Mouse (Mus musculus) liver, postnatal 0 days (tissue): Measurements from ENCODE around the gene Zfp326. TPM values are rescaled to one million over a fixed set of nuclear protein-coding genes. Genes with fewer than 3 reads are reported as not detected.

Experiments
- ATAC-seq: fragments of 200-750 bp; cut with Nextera tagmentation; 2 replicates; pipeline ENCODE4 v1.8.0; 2017; ENCODE audit warnings: mild to moderate bottlenecking, moderate library complexity
- DNase-seq: peaks from one replicate; pipeline ENCODE4 v3.0.0-alpha.2; 2016
- H3K27ac ChIP-seq: fragments of 300-500 bp; sonication (generic); 2 replicates; pipeline ENCODE4 v1.5.1; 2014; ENCODE audit warnings: antibody characterized with exemption, moderate library complexity, mild to moderate bottlenecking, low read depth
- H3K27me3 ChIP-seq: fragments of 300-500 bp; sonication (generic); 2 replicates; pipeline ENCODE4 v1.6.1; 2014; ENCODE audit warnings: low read length, control low read depth, mixed read lengths; ENCODE audit not compliant: insufficient read depth
- H3K36me3 ChIP-seq: fragments of 300-500 bp; sonication (generic); replicated peaks from 2 replicates; pipeline ENCODE4 v1.6.1; 2014; ENCODE audit warnings: mild to moderate bottlenecking, control low read depth, low read length, moderate library complexity, mixed read lengths; ENCODE audit not compliant: insufficient read depth
- H3K4me1 ChIP-seq: fragments of 300-500 bp; sonication (generic); 2 replicates; pipeline ENCODE4 v1.6.1; 2014; ENCODE audit warnings: antibody characterized with exemption, mild to moderate bottlenecking, control low read depth; ENCODE audit not compliant: insufficient read depth
- H3K4me2 ChIP-seq: fragments of 300-500 bp; sonication (generic); 2 replicates; pipeline ENCODE4 v1.6.1; 2014; ENCODE audit warnings: low read depth, mild to moderate bottlenecking, low read length, moderate library complexity, mixed read lengths
- H3K4me3 ChIP-seq: fragments of 300-500 bp; sonication (generic); 2 replicates; pipeline ENCODE4 v1.5.1; 2014; ENCODE audit warnings: low read depth, low read length
- H3K9ac ChIP-seq: fragments of 300-500 bp; sonication (generic); replicated peaks from 2 replicates; pipeline ENCODE4 v1.6.1; 2014; ENCODE audit warnings: mild to moderate bottlenecking, moderate library complexity
- H3K9me3 ChIP-seq: fragments of 300-500 bp; sonication (generic); 2 replicates; pipeline ENCODE4 v1.6.1; 2016; ENCODE audit warnings: mild to moderate bottlenecking, control low read depth, low read length, mixed read lengths
- CTCF ChIP-seq: sonication (generic); IDR thresholded peaks from 2 replicates; pipeline ENCODE4 v1.5.1; 2016; ENCODE audit warnings: antibody characterized with exemption, low read depth
- EP300 ChIP-seq: IDR thresholded peaks from 2 replicates; pipeline ENCODE4 v1.6.1; 2016; ENCODE audit warnings: antibody characterized with exemption, low read depth, mild to moderate bottlenecking
- WGBS: fragments of 180-500 bp; shearing (Covaris S2); extraction: QIAGEN DNeasy Blood & Tissue Kit; methylation state at CpG from one replicate; pipeline ENCODE4 v1.1.7; 2014; ENCODE audit not compliant: insufficient replicate concordance; 5-methylcytosine and 5-hydroxymethylcytosine counted together
- polyA plus RNA-seq: library from polyadenylated mRNA; unstranded; fragments of >200 nt; fragmentation: Nextera tagmentation; extraction: Ambion mirVana; gene quantifications from 2 replicates; pipeline ENCODE4 v1.2.1, GENCODE M21; 2015

Zfp326 gene
- polyA plus RNA-seq, 1 experiment from 2014 or later, result 8.9 TPM

DNA sequence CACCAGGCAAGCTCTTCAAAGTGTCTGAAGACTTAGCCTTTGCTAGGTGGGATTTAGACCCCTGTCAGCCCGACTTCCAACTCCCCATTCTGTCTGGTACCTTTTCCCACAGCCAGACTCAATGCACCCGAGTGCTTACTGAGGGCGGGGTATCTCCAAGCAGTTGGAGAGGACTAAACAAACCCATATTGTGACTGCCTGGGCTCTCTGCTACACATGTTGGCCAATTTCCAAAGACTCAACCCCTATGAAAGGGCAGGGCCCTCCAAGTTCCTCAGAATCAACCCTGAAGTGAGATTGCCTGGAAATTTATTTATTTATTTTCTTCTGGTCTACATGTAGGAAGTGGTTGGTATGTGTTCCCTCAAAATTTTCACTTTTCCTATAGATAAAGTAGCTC lies 26.7 kb upstream of the Zfp326 start:
- ATAC-seq, result no peak

DNA sequence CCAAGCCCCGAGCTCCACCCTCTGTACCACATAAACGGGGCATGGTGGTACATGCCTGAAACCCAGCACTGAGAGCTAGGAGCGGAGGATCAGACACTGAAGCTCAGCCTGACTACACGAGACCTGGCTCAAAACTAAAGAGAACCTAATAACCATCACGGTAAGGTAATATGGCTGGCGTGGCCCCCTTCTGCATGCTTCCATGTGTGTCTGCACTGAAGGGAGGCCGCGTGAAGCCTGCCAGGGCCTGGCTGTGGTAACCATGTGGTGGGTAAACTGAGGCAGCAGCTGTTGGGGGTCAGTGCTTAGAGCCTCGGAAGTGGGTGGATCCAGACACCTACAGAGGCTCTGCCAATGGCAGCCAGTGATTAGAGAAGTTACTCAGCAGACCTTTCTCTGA lies 23.1 kb upstream of the Zfp326 start:
- WGBS, result 80% methylated on average over 9 of the region's 9 CpGs
- Histone ChIP-seq H3K4me3 (no peak overlapping the region), H3K4me1 (peaks cover 4% of the 10 kb centered on the region; the same call in 1 of the 2 replicates), H3K4me2 (no peak overlapping the region), H3K27ac (no peak overlapping the region), H3K9me3 (no peaks in the 10 kb centered on the region), H3K9ac (no peak overlapping the region), H3K36me3 (no peaks in the 10 kb centered on the region), H3K27me3 (no peaks in the 10 kb centered on the region)
- DNase-seq (no peak), ATAC-seq (no peak)
- TF ChIP-seq EP300 (no peak), CTCF (no peak)

More for the DNA sequence above, 26.7 kb upstream of the Zfp326 start:
- H3K9me3 ChIP-seq, result no peaks in the 10 kb centered on the region
- H3K27me3 ChIP-seq, result no peaks in the 10 kb centered on the region
- H3K4me1 ChIP-seq, result peaks cover 4% of the 10 kb centered on the region
- WGBS, result 38% methylated on average over 3 of the region's 3 CpGs
- no peak overlapping the region for H3K4me2 ChIP-seq
- H3K9ac ChIP-seq, result no peak overlapping the region
- no peaks in the 10 kb centered on the region for H3K36me3 ChIP-seq
- H3K4me3 ChIP-seq, result no peak overlapping the region
- H3K27ac ChIP-seq, result no peak overlapping the region
- DNase-seq, result no peak
- TF ChIP-seq CTCF, result no peak
- TF ChIP-seq EP300, result no peak

DNA sequence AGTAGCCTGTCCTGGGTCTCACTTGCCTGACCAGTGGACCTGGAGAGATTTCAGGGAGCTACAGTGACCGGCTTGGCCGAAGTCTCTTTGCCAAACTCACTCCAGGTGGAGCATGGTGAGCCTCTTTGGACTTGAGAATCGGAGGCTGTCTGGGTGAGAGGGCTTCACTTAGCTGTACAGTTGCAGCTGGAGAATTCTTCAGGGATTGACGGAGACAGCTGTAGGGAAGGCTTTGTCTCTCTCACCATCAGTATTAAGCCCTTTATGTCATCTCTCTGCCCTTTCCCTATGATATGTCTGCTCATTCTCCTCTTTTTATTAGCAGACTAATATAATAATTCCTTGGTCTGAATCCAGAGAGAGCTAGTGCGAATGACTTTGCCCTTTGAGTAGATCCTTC lies 18.9 kb upstream of the Zfp326 start:
- no peak overlapping the region for H3K27ac ChIP-seq
- DNase-seq, result no peak

DNA sequence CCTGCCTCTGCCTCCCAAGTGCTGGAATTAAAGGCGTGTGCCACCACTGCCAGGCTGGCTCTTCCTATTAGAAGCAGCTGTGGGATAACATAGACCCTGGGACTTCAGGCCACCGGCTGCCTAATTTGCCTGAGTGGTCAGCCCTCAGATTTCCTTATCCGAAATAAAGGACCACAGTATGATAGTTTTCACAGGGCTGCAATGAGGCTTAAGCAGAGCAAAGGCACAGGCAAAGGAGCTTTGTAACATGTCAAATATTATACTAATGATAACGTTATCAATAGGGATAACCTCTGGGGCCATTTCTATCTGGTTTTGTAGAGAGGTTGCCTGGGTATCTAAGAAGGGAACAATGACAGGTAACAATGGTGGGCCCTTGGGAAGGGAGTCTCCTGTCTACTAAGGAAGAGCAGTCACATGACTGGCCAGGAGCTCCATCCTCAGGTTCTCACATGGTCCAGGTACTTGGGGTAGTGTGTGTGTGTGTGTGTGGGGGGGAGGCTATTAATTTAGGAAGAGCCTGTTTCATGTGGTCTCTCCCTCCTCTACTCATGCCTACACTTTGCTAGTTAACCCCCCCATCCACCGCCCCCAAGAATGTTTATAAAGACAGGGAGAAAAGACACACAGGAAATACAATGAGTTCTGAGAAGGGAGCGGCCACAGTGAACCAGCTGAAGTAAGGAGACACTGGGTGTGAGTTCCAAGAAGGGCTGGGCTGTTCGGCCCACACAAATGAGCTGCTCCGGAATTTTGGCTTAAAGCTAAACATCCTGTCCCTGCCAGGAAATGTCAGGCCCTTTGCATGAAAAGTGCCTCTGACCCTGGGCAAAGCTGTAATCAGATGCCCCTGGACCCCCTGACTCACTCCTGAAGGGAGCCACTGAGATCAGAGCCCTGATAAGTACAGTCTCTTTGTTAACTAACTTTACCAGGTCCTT lies 17.3 kb upstream of the Zfp326 start:
- DNase-seq (no peak), ATAC-seq (peak; percentile 47)
- no peaks in the 10 kb centered on the region for H3K36me3 ChIP-seq
- peaks cover 7% of the 10 kb centered on the region; the same call in 1 of the 2 replicates for H3K4me1 ChIP-seq
- H3K27me3 ChIP-seq, result no peaks in the 10 kb centered on the region
- no peak for TF ChIP-seq CTCF
- TF ChIP-seq EP300, result no peak
- 60% methylated on average over 8 of the region's 8 CpGs for WGBS
- H3K27ac ChIP-seq, result peak overlapping the region; percentile 52; the same call in 1 of the 2 replicates
- H3K4me3 ChIP-seq, result no peak overlapping the region
- no peak overlapping the region for H3K4me2 ChIP-seq
- H3K9ac ChIP-seq, result no peak overlapping the region
- no peaks in the 10 kb centered on the region for H3K9me3 ChIP-seq

More for the DNA sequence above, 18.9 kb upstream of the Zfp326 start:
- H3K9ac ChIP-seq, result no peak overlapping the region
- H3K27me3 ChIP-seq, result no peaks in the 10 kb centered on the region
- no peaks in the 10 kb centered on the region for H3K36me3 ChIP-seq
- H3K4me2 ChIP-seq, result no peak overlapping the region
- no peak overlapping the region for H3K4me3 ChIP-seq
- 82% methylated on average over 5 of the region's 5 CpGs for WGBS
- ATAC-seq, result no peak
- H3K9me3 ChIP-seq, result no peaks in the 10 kb centered on the region
- H3K4me1 ChIP-seq, result peaks cover 7% of the 10 kb centered on the region; the same call in 1 of the 2 replicates
- no peak for TF ChIP-seq CTCF
- TF ChIP-seq EP300, result no peak

DNA sequence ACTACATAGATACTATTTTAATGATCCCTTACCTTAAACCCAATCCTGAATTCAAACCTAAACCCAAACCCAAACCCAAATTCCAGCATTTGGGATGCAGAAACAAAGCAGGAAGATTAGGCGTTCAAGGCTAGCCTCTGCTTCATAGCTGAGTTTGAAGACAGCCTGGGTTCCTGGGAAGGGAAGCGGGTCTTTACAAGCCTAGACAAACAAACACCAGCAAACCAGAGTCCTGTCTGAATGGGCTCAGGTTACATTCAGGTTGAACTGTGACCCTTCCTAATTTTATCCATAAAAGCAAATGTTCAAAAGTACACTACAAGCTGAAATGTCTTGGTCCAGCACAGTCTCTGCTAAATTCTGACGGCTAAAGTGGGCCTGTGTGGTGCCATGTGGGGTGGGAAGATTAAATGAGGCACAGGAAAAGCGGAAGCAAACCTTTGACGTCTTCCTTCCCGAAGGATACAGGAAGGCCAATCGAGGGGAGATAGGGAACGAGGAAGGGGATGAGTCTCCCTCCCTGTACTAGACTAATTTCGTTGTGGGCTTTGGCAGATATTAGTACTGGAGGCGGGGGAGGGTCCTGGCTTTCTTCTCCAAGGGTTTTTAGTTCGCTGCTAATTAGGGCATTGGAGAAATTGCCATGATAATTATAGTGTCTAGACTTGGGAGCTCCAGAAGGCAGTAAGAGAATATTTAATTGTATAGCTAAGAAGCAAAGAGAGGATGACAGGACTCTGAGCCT lies 16.5 kb upstream of the Zfp326 start:
- 41% methylated on average over 11 of the region's 11 CpGs for WGBS
- Histone ChIP-seq H3K36me3 (no peaks in the 10 kb centered on the region), H3K9me3 (no peaks in the 10 kb centered on the region), H3K27ac (peak overlapping the region; percentile 52; the same call in 1 of the 2 replicates), H3K4me1 (peaks cover 7% of the 10 kb centered on the region; the same call in 1 of the 2 replicates), H3K9ac (no peak overlapping the region), H3K4me3 (no peak overlapping the region), H3K4me2 (no peak overlapping the region), H3K27me3 (no peaks in the 10 kb centered on the region)
- DNase-seq (no peak), ATAC-seq (peak; percentile 29; the same call in 1 of the 2 replicates)
- TF ChIP-seq EP300 (no peak), CTCF (no peak)

DNA sequence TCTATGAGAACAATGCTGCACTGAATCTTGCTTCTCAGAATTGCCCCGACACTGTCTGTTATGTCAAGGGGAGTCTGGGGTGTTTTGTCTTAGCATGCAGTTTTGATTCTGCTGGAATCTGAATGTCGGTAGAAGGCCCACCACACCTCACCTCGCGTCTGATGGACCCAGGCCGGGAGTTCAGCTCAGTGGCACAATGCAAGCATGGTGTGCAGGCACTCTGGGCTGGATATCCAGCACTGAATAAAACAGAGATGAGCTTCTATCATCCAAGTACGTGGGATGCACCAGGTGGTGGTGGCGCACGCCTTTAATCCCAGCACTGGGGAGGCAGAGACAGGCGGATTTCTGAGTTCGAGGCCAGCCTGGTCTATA lies 15.9 kb upstream of the Zfp326 start:
- no peaks in the 10 kb centered on the region for H3K9me3 ChIP-seq
- no peak for TF ChIP-seq CTCF
- H3K27me3 ChIP-seq, result no peaks in the 10 kb centered on the region
- DNase-seq (no peak), ATAC-seq (no peak)
- 0 out of 2 replicates have a peak overlapping the region, but pooled peaks have one; percentile 1 for H3K27ac ChIP-seq
- no peak overlapping the region for H3K4me3 ChIP-seq
- H3K4me2 ChIP-seq, result no peak overlapping the region
- no peaks in the 10 kb centered on the region for H3K36me3 ChIP-seq
- WGBS, result 76% methylated on average over 10 of the region's 10 CpGs
- no peak overlapping the region for H3K9ac ChIP-seq
- H3K4me1 ChIP-seq, result peaks cover 7% of the 10 kb centered on the region; the same call in 1 of the 2 replicates
